Mouse (Mus musculus): ENCODE results near the gene Cux2.

- TF ChIP-seq POLR2A (IDR thresholded peaks at IDR 0.05; ENCODE audit: borderline replicate concordance, extremely low read depth, low read depth, low read length) (no peak), CTCF (IDR thresholded peaks at IDR 0.05; ENCODE audit: insufficient read depth, low read length) (no peak)
These were observed 230.3 kb downstream of the Cux2 start for GRCm38 (mm10) chr5:121819559-121819958.
